Mouse (Mus musculus) lung, adult 18-20 months (tissue): ENCODE measurements around the gene Kcnv2.

ENCODE experiments used
- DNase-seq, 2 experiments: peaks; one replicate each; pipeline ENCODE4 v3.0.0; 2022; ENCODE audit warnings: mixed read lengths in 2 of 2

Kcnv2 gene

GRCm38 (mm10) chr19:27322281-27322680, at the start of gene Kcnv2:
Gene Kcnv2, plus strand, starts transcription at chr19:27322588.
- no peak for DNase-seq

GRCm38 (mm10) chr19:27273385-27273784, 49.0 kb upstream of the Kcnv2 start:
- DNase-seq, result no peak

GRCm38 (mm10) chr19:27274382-27274781, 48.0 kb upstream of the Kcnv2 start:
- DNase-seq, result no peak

GRCm38 (mm10) chr19:27279174-27279573, 43.2 kb upstream of the Kcnv2 start:
- DNase-seq, result no peak

GRCm38 (mm10) chr19:27310039-27310438, 12.3 kb upstream of the Kcnv2 start:
- no peak for DNase-seq

- no peak for DNase-seq
Observed at GRCm38 (mm10) chr19:27311311-27311710, 11.1 kb upstream of the Kcnv2 start.

GRCm38 (mm10) chr19:27312266-27313079, 9.9 kb upstream of the Kcnv2 start:
- peak; percentile 24 to 60 for DNase-seq

GRCm38 (mm10) chr19:27313080-27313413, 9.3 kb upstream of the Kcnv2 start:
- no peak for DNase-seq

- no peak for DNase-seq
Observed at GRCm38 (mm10) chr19:27316313-27317258, 5.8 kb upstream of the Kcnv2 start.

- no peak for DNase-seq
Observed at GRCm38 (mm10) chr19:27317337-27317736, 5.1 kb upstream of the Kcnv2 start.

- DNase-seq, result no peak
Observed at GRCm38 (mm10) chr19:27322911-27323627, 681 bp downstream of the Kcnv2 start.

GRCm38 (mm10) chr19:27325558-27325957, 3.2 kb downstream of the Kcnv2 start:
- DNase-seq, result no peak

GRCm38 (mm10) chr19:27327569-27327968, 5.2 kb downstream of the Kcnv2 start:
- no peak for DNase-seq

GRCm38 (mm10) chr19:27328166-27328565, 5.8 kb downstream of the Kcnv2 start:
- no peak for DNase-seq

- peak; percentile 18 to 63 for DNase-seq
Observed at GRCm38 (mm10) chr19:27328644-27329043, 6.3 kb downstream of the Kcnv2 start.

- peak in 1 of 2 experiments; percentile 13 for DNase-seq
Observed at GRCm38 (mm10) chr19:27332207-27332794, 9.9 kb downstream of the Kcnv2 start.

- DNase-seq, result peak in 1 of 2 experiments; percentile 16
Observed at GRCm38 (mm10) chr19:27336126-27336917, 13.9 kb downstream of the Kcnv2 start.

GRCm38 (mm10) chr19:27346501-27346900, 24.1 kb downstream of the Kcnv2 start:
- no peak for DNase-seq

GRCm38 (mm10) chr19:27351700-27352099, 29.3 kb downstream of the Kcnv2 start:
- no peak for DNase-seq

- no peak for DNase-seq
Observed at GRCm38 (mm10) chr19:27360381-27360780, 38.0 kb downstream of the Kcnv2 start.

- no peak for DNase-seq
Observed at GRCm38 (mm10) chr19:27363891-27364290, 41.5 kb downstream of the Kcnv2 start.

GRCm38 (mm10) chr19:27364521-27364931, 42.1 kb downstream of the Kcnv2 start:
- DNase-seq, result peak in 1 of 2 experiments; percentile 40
